Mouse (Mus musculus): ENCODE data around the gene Pold4. TPM values are rescaled to one million over a fixed set of nuclear protein-coding genes. Genes with fewer than 3 reads are reported as not detected.
"Not testable (repeated sequence)": the region's sequence is repeated elsewhere in the genome, so short reads cannot be mapped to it uniquely, and the experiment has no call there.

The Pold4 gene
- polyA plus RNA-seq, 1 experiment from 2014 or later: 19.9 TPM

GRCm38 (mm10) chr19:4230415-4230814 lies 1.3 kb upstream of the Pold4 start:
- 67% methylated on average over 8 of the region's 8 CpGs for WGBS
- H3K27me3 ChIP-seq (replicated peaks): peaks cover 30% of the 10 kb centered on the region
- no peaks in the 10 kb centered on the region for H3K9me3 ChIP-seq
- H3K4me3 ChIP-seq: no peak overlapping the region
- H3K9ac ChIP-seq: peak overlapping the region; percentile 28; the same call in 1 of the 2 replicates
- no peaks in the 10 kb centered on the region for H3K36me3 ChIP-seq
- ATAC-seq (ENCODE audit: extremely low read depth, insufficient number of reproducible peaks, low FRiP score, low TSS enrichment): no peak
- H3K27ac ChIP-seq (replicated peaks): no peak overlapping the region
- H3K4me1 ChIP-seq: peaks cover 20% of the 10 kb centered on the region
- H3K4me2 ChIP-seq: no peak overlapping the region

DNA sequence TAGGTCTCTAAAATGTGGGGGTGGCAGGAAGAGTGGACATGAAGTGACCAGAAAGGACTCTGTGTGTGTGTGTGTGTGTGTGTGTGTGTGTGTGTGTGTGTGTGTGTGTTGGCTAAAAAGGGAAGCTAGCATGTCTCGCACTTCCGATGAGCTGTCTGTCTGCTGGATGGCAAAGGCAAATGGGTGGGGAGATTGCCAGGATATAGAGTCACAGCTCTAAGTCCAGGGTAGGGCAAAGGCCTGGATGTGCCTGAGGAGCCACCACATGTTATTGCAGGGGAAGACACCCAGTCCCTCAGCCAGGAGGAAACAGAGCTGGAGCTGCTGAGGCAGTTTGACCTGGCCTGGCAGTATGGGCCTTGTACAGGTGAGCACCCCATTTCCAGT lies 480 bp downstream of the Pold4 start:
- peak overlapping the region; percentile 69 for H3K4me3 ChIP-seq
- WGBS: 20% methylated on average over 2 of the region's 2 CpGs

DNA sequence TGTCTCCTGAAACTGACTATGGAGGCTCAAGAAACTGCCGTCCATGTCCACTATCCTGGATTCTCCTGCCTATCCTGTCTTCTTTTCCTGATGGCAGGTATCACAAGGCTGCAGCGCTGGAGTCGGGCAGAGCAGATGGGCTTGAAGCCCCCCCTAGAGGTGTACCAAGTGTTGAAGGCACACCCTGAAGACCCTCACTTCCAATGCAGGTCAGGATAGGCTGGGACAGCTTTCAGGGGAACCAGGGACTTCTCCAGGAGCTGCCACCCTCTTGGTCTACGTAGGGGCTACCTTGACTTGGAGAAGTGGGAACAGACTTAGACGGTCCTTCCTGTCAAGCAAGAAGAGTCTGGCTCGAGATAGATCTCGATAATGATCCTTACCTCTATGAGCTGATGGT lies 952 bp downstream of the Pold4 start:
- H3K9ac ChIP-seq: 0 out of 2 replicates have a peak overlapping the region, but pooled peaks have one; percentile 84
- 78% methylated on average over 7 of the region's 7 CpGs for WGBS

More for the DNA sequence above, 480 bp downstream of the Pold4 start:
- Histone ChIP-seq H3K4me1 (peaks cover 20% of the 10 kb centered on the region), H3K27ac (replicated peaks) (peak overlapping the region; percentile 89), H3K4me2 (peak overlapping the region; percentile 80), H3K27me3 (replicated peaks) (peaks cover 31% of the 10 kb centered on the region), H3K36me3 (no peaks in the 10 kb centered on the region), H3K9ac (peak overlapping the region; percentile 84), H3K9me3 (no peaks in the 10 kb centered on the region)
- ATAC-seq (ENCODE audit: extremely low read depth, insufficient number of reproducible peaks, low FRiP score, low TSS enrichment): no peak

DNA sequence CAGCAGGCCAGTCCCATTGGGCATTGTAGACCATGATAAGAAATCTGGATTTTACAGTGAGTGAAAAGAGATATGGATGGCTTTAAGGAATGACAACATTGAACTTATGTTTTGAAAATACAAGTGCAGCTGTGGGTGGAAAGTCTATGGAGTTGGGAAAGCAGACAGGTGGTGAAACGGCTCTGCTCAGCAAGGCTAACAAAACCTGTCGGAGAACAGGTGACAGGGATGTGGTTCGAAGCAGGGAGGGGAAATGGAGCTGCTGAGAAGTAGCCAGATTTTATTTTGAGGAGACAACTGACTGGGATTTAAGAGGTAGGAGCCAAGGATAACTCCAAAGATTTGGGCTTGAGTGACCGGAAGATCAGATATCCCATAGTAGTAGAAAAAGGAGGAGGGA lies 2.8 kb downstream of the Pold4 start:
- H3K9ac ChIP-seq: no peak overlapping the region
- 66% methylated on average over 4 of the region's 4 CpGs for WGBS
- no peaks in the 10 kb centered on the region for H3K36me3 ChIP-seq
- no peak overlapping the region for H3K27ac ChIP-seq (replicated peaks)
- H3K4me2 ChIP-seq: no peak overlapping the region
- no peak overlapping the region for H3K4me3 ChIP-seq
- H3K4me1 ChIP-seq: peaks cover 18% of the 10 kb centered on the region
- peaks cover 14% of the 10 kb centered on the region for H3K27me3 ChIP-seq (replicated peaks)
- H3K9me3 ChIP-seq: no peaks in the 10 kb centered on the region
- ATAC-seq (ENCODE audit: extremely low read depth, insufficient number of reproducible peaks, low FRiP score, low TSS enrichment): no peak

More for the DNA sequence above, 952 bp downstream of the Pold4 start:
- H3K27me3 ChIP-seq (replicated peaks): peaks cover 26% of the 10 kb centered on the region
- H3K9me3 ChIP-seq: no peaks in the 10 kb centered on the region
- no peaks in the 10 kb centered on the region for H3K36me3 ChIP-seq
- peak overlapping the region; percentile 80 for H3K4me2 ChIP-seq
- H3K27ac ChIP-seq (replicated peaks): no peak overlapping the region
- ATAC-seq (ENCODE audit: extremely low read depth, insufficient number of reproducible peaks, low FRiP score, low TSS enrichment): no peak
- H3K4me3 ChIP-seq: peak overlapping the region; percentile 69; the same call in 1 of the 2 replicates
- peaks cover 20% of the 10 kb centered on the region for H3K4me1 ChIP-seq

DNA sequence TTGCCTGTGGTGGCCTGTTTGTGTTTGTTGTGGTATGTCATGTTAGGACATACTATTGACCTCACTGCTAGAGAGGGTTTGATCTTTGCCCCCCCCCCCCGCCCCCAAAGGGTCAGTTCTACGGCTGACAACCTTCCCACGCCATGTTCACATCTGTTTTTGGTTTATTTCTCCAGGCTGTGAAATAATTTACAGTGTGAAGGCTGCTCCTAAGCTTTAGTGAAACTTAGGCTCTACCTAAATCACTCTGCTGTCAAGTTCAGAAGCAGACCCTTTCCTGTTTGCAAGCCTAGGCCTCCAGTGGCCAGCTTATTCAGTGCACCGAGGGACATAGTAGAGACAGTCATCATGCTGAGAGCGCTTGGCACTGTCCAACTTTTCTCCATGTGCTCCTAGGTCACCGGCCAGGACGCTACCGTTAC lies 8.6 kb downstream of the Pold4 start:
- H3K27ac ChIP-seq (replicated peaks): no peak overlapping the region
- no peak for ATAC-seq (ENCODE audit: extremely low read depth, insufficient number of reproducible peaks, low FRiP score, low TSS enrichment)
- H3K36me3 ChIP-seq: no peaks in the 10 kb centered on the region
- H3K9ac ChIP-seq: no peak overlapping the region
- H3K27me3 ChIP-seq (replicated peaks): peaks cover 11% of the 10 kb centered on the region; the same call in 1 of the 2 replicates
- H3K4me3 ChIP-seq: no peak overlapping the region
- H3K4me2 ChIP-seq: no peak overlapping the region
- H3K9me3 ChIP-seq: 0 out of 2 replicates have a peak, but pooled peaks cover 2% of the 10 kb centered on the region
- 60% methylated on average over 8 of the region's 8 CpGs for WGBS
- no peaks in the 10 kb centered on the region for H3K4me1 ChIP-seq

DNA sequence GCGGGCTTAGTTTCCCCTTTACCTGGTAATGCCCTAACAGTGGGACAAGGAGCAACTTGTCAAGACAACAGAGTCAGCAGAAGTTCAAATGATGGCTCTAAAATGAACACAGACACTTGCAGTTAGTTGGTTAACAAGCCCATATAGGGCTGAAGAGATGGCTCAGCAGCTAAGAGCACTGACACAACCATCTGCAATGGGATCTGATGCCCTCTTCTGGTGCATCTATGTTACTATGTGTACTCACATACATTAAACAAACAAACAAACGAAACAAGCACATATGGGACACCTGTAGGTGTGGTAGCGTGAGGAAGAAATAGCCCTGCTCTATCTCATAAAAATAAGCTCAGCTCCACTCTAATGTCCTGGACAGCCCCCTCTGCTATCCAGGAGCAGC lies 10.7 kb downstream of the Pold4 start:
- no peak for ATAC-seq (ENCODE audit: extremely low read depth, insufficient number of reproducible peaks, low FRiP score, low TSS enrichment)
- H3K4me1 ChIP-seq: no peaks in the 10 kb centered on the region
- 0 out of 2 replicates have a peak, but pooled peaks cover 2% of the 10 kb centered on the region for H3K9me3 ChIP-seq
- no peak overlapping the region for H3K9ac ChIP-seq
- WGBS: 62% methylated on average over 3 of the region's 3 CpGs
- no peak overlapping the region for H3K27ac ChIP-seq (replicated peaks)
- no peak overlapping the region for H3K4me3 ChIP-seq
- H3K27me3 ChIP-seq (replicated peaks): no peaks in the 10 kb centered on the region
- no peaks in the 10 kb centered on the region for H3K36me3 ChIP-seq
- H3K4me2 ChIP-seq: no peak overlapping the region

DNA sequence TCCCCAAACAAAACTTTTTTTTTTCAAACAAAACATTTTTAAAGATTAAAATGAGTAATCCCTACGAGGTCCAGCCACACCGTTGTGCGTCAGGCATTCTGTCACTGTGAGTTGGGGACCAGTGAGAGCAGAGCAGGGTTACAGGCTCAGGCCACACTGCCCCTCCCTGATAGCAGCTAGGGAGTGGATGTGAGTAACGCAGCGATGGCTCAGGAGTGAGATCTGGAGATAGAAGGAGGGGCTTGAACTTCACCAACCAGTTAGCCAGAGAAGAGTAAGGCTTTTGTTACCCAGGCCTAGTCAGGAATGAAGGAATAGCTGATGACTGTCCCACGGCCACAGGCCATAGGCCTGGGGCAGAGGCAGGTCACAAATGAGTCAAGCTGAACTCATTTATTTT lies 13.1 kb downstream of the Pold4 start:
- H3K9ac ChIP-seq: no peak overlapping the region
- H3K4me3 ChIP-seq: no peak overlapping the region
- ATAC-seq (ENCODE audit: extremely low read depth, insufficient number of reproducible peaks, low FRiP score, low TSS enrichment): no peak
- H3K9me3 ChIP-seq: 0 out of 2 replicates have a peak, but pooled peaks cover 2% of the 10 kb centered on the region
- no peaks in the 10 kb centered on the region for H3K4me1 ChIP-seq
- H3K4me2 ChIP-seq: no peak overlapping the region
- H3K27ac ChIP-seq (replicated peaks): no peak overlapping the region
- WGBS: 71% methylated on average over 6 of the region's 6 CpGs
- no peaks in the 10 kb centered on the region for H3K36me3 ChIP-seq
- H3K27me3 ChIP-seq (replicated peaks): no peaks in the 10 kb centered on the region

DNA sequence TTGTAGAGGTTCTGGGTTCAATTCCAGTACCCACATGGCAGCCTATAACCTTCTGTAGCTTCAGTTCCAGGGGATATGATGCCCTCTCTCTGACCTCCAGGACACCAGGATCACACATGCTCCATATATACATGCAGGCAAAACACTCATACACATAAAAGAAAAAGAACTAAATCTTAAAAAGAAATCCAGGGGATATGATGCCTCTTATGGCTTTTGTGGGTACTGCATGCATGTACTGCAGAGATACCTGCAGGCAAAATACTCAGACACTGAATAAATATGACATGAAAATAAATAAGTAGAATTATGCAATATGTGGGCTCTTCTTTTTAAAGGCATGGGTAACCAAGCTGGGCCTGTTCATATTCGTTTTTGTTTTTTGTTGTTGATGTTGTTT lies 15.3 kb downstream of the Pold4 start:
- no peak overlapping the region for H3K27ac ChIP-seq (replicated peaks)
- 0 out of 2 replicates have a peak, but pooled peaks cover 3% of the 10 kb centered on the region for H3K27me3 ChIP-seq (replicated peaks)
- no peak overlapping the region for H3K4me3 ChIP-seq
- WGBS: 51% methylated on average over 1 of the region's 1 CpGs
- H3K9ac ChIP-seq: no peak overlapping the region
- H3K4me2 ChIP-seq: no peak overlapping the region
- no peaks in the 10 kb centered on the region for H3K4me1 ChIP-seq
- H3K36me3 ChIP-seq: no peaks in the 10 kb centered on the region
- 0 out of 2 replicates have a peak, but pooled peaks cover 2% of the 10 kb centered on the region for H3K9me3 ChIP-seq
- ATAC-seq (ENCODE audit: extremely low read depth, insufficient number of reproducible peaks, low FRiP score, low TSS enrichment): no peak

GRCm38 (mm10) chr19:4248683-4249082 lies 17.0 kb downstream of the Pold4 start:
- not testable (repeated sequence) for ATAC-seq (ENCODE audit: extremely low read depth, insufficient number of reproducible peaks, low FRiP score, low TSS enrichment); H3K36me3 ChIP-seq; H3K4me2 ChIP-seq; H3K4me1 ChIP-seq; H3K9me3 ChIP-seq; H3K27me3 ChIP-seq (replicated peaks); H3K4me3 ChIP-seq; H3K27ac ChIP-seq (replicated peaks); H3K9ac ChIP-seq
- 58% methylated on average over 1 of the region's 1 CpGs for WGBS

GRCm38 (mm10) chr19:4254230-4254629 lies 22.5 kb downstream of the Pold4 start:
- no peak overlapping the region for H3K4me2 ChIP-seq
- 73% methylated on average over 7 of the region's 7 CpGs for WGBS
- ATAC-seq (ENCODE audit: extremely low read depth, insufficient number of reproducible peaks, low FRiP score, low TSS enrichment): no peak

GRCm38 (mm10) chr19:4255583-4256162 lies 24.0 kb downstream of the Pold4 start:
- Histone ChIP-seq H3K4me1 (peaks cover 16% of the 10 kb centered on the region), H3K4me3 (no peak overlapping the region), H3K4me2 (no peak overlapping the region), H3K36me3 (no peaks in the 10 kb centered on the region), H3K27ac (replicated peaks) (no peak overlapping the region), H3K9ac (no peak overlapping the region), H3K9me3 (no peaks in the 10 kb centered on the region), H3K27me3 (replicated peaks) (no peaks in the 10 kb centered on the region)
- 68% methylated on average over 11 of the region's 11 CpGs for WGBS
- ATAC-seq (ENCODE audit: extremely low read depth, insufficient number of reproducible peaks, low FRiP score, low TSS enrichment): no peak

More at GRCm38 (mm10) chr19:4254230-4254629, 22.5 kb downstream of the Pold4 start:
- no peak overlapping the region for H3K9ac ChIP-seq
- peaks cover 16% of the 10 kb centered on the region for H3K4me1 ChIP-seq
- H3K9me3 ChIP-seq: no peaks in the 10 kb centered on the region
- no peak overlapping the region for H3K4me3 ChIP-seq
- 0 out of 2 replicates have a peak, but pooled peaks cover 3% of the 10 kb centered on the region for H3K27me3 ChIP-seq (replicated peaks)
- H3K27ac ChIP-seq (replicated peaks): no peak overlapping the region
- H3K36me3 ChIP-seq: no peaks in the 10 kb centered on the region
